Mouse (Mus musculus): Measurements from ENCODE around the gene Ext2.

The Ext2 gene

GRCm38 (mm10) chr2:93737146-93737545, 85.2 kb downstream of the Ext2 start:
- no peak for DNase-seq (ENCODE audit: low read depth)

GRCm38 (mm10) chr2:93732658-93733057, 89.7 kb downstream of the Ext2 start:
- DNase-seq (ENCODE audit: low read depth), result no peak

GRCm38 (mm10) chr2:93729585-93729984, 92.8 kb downstream of the Ext2 start:
- no peak for DNase-seq (ENCODE audit: low read depth)

- no peak for DNase-seq (ENCODE audit: low read depth)
These were observed 99.1 kb downstream of the Ext2 start for GRCm38 (mm10) chr2:93723138-93723744.

GRCm38 (mm10) chr2:93720956-93721355, 101.4 kb downstream of the Ext2 start:
- DNase-seq (ENCODE audit: low read depth), result no peak

GRCm38 (mm10) chr2:93719792-93720675, 102.3 kb downstream of the Ext2 start:
- DNase-seq (ENCODE audit: low read depth), result no peak

GRCm38 (mm10) chr2:93713267-93713666, 109.1 kb downstream of the Ext2 start:
- peak; percentile 9 for DNase-seq (ENCODE audit: low read depth)

- DNase-seq (ENCODE audit: low read depth), result no peak
These were observed 110.9 kb downstream of the Ext2 start for GRCm38 (mm10) chr2:93711460-93711859.

GRCm38 (mm10) chr2:93709696-93710095, 112.7 kb downstream of the Ext2 start:
- no peak for DNase-seq (ENCODE audit: low read depth)

GRCm38 (mm10) chr2:93709241-93709640, 113.1 kb downstream of the Ext2 start:
- DNase-seq (ENCODE audit: low read depth), result no peak

- DNase-seq (ENCODE audit: low read depth), result no peak
These were observed 115.5 kb downstream of the Ext2 start for GRCm38 (mm10) chr2:93706825-93707224.

- no peak for DNase-seq (ENCODE audit: low read depth)
These were observed 116.0 kb downstream of the Ext2 start for GRCm38 (mm10) chr2:93706407-93706806.

- no peak for DNase-seq (ENCODE audit: low read depth)
These were observed 118.2 kb downstream of the Ext2 start for GRCm38 (mm10) chr2:93704195-93704594.

GRCm38 (mm10) chr2:93702936-93703926, 119.1 kb downstream of the Ext2 start:
- DNase-seq (ENCODE audit: low read depth), result no peak

GRCm38 (mm10) chr2:93699346-93699745, 123.0 kb downstream of the Ext2 start:
- DNase-seq (ENCODE audit: low read depth), result no peak

- DNase-seq (ENCODE audit: low read depth), result peak; percentile 50
These were observed 126.2 kb downstream of the Ext2 start for GRCm38 (mm10) chr2:93696181-93696641.

- no peak for DNase-seq (ENCODE audit: low read depth)
These were observed 129.3 kb downstream of the Ext2 start for GRCm38 (mm10) chr2:93693101-93693500.

- no peak for DNase-seq (ENCODE audit: low read depth)
These were observed 132.1 kb downstream of the Ext2 start for GRCm38 (mm10) chr2:93690064-93690930.

GRCm38 (mm10) chr2:93683674-93684073, 138.7 kb downstream of the Ext2 start:
- DNase-seq (ENCODE audit: low read depth), result no peak

GRCm38 (mm10) chr2:93682601-93683202, 139.7 kb downstream of the Ext2 start:
- DNase-seq (ENCODE audit: low read depth), result no peak

- no peak for DNase-seq (ENCODE audit: low read depth)
These were observed 141.0 kb downstream of the Ext2 start for GRCm38 (mm10) chr2:93681321-93681720.
